Comparison of ENCODE assay signal across 20 mouse cellular contexts in the genomic region with DNA sequence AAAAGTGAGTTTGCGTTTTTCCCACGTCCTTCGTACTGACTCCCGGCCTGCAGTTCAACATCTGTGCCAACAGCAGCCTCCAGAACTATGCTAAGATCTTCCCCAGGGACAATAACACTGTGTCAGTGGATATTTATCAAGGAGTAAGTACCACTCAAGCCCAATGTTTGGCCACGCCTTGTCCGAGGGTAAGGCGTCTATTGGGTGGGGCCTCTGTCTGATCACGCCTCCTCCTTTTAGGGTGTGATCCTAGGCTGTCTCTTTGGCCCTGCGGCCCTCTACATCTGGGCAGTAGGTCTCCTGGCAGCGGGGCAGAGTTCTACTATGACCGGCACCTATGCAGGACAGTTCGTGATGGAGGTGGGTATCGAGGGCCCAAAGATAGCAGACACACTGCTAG. TPM values are rescaled to one million over a fixed set of nuclear protein-coding genes. Genes with fewer than 3 reads are reported as not detected.
"Had no signal": no experiment of that assay in that cellular context is flagged by ENCODE, and none has a peak within 500 bp of the region (broad histone marks: within the 10 kb centered on the region; RNA-seq: fewer than 3 reads in every experiment).

No protein-coding gene starts in this region.

- ATAC-seq: midbrain, embryonic 16.5 days had no signal

- H3K27ac ChIP-seq: lung, embryonic 15.5 days; midbrain, embryonic 10.5 days; midbrain, embryonic 12.5 days; neural tube, embryonic 13.5 days; neural tube, embryonic 15.5 days; stomach, embryonic 15.5 days; stomach, postnatal 0 days had no signal

- H3K36me3 ChIP-seq: lung, embryonic 15.5 days; midbrain, embryonic 10.5 days; midbrain, embryonic 12.5 days; neural tube, embryonic 13.5 days; neural tube, embryonic 15.5 days; stomach, embryonic 15.5 days had no signal

- H3K9me3 ChIP-seq: lung, embryonic 15.5 days; midbrain, embryonic 10.5 days; midbrain, embryonic 12.5 days; neural tube, embryonic 13.5 days; neural tube, embryonic 15.5 days; stomach, embryonic 15.5 days had no signal

- H3K27me3 ChIP-seq: lung, embryonic 15.5 days; neural tube, embryonic 15.5 days; stomach, embryonic 15.5 days had no signal

- DNase-seq: lung, adult 2 months; lung, postnatal 10 days; lung, postnatal 4 days; midbrain, embryonic 14.5 days; retina, postnatal 1 day; right cerebral cortex, adult 18-20 months; right cerebral cortex, postnatal 25 days; thymus, adult 2 months; thymus, postnatal 25 days; thymus, postnatal 4 days had no signal

- H3K4me2 ChIP-seq: lung, embryonic 15.5 days; midbrain, embryonic 12.5 days; neural tube, embryonic 13.5 days; neural tube, embryonic 15.5 days; stomach, embryonic 15.5 days had no signal

- H3K9ac ChIP-seq: lung, embryonic 15.5 days; midbrain, embryonic 12.5 days; neural tube, embryonic 13.5 days; neural tube, embryonic 15.5 days; stomach, embryonic 15.5 days had no signal

- H3K4me3 ChIP-seq: lung, embryonic 15.5 days; midbrain, embryonic 10.5 days; midbrain, embryonic 12.5 days; myocyte; neural tube, embryonic 13.5 days; neural tube, embryonic 15.5 days; stomach, embryonic 15.5 days had no signal

RNA-seq across cellular contexts. Expression of a gene that starts 25.8 kb away (rescaled TPM):
- polyA plus RNA-seq: spleen, adult 2 months had no signal
